Mouse (Mus musculus): ENCODE results near the gene Gm7075.

GRCm38 (mm10) chr10:63403636-63404035 lies 18.0 kb downstream of the Gm7075 start:
- TF ChIP-seq CTCF (IDR thresholded peaks at IDR 0.05; ENCODE audit: low read depth, low read length) (no peak), POLR2A (IDR thresholded peaks at IDR 0.05; ENCODE audit: insufficient read depth, low read length) (no peak)
